Mouse (Mus musculus): ENCODE data around the gene Iqcf3.

- TF ChIP-seq POLR2A (IDR thresholded peaks at IDR 0.05; ENCODE audit: insufficient read depth, low read depth, low read length) (no peak), CTCF (IDR thresholded peaks at IDR 0.05) (no peak)
Measured at GRCm38 (mm10) chr9:106580016-106580415, 18.6 kb upstream of the Iqcf3 start.
